Mouse (Mus musculus) C2C12 (cell line): ENCODE results near the gene Ubfd1. TPM values are rescaled to one million over a fixed set of nuclear protein-coding genes. Genes with fewer than 3 reads are reported as not detected.

Source experiments
- H3K27me3 ChIP-seq: one replicate; pipeline ENCODE4 v1.6.1; 2011; ENCODE audit not compliant: control insufficient read depth, insufficient read depth, insufficient read length
- H3K36me3 ChIP-seq: one replicate; pipeline ENCODE4 v1.6.1; 2011; ENCODE audit not compliant: control insufficient read depth, insufficient read depth
- H3K4me3 ChIP-seq: one replicate; pipeline ENCODE4 v1.5.1; 2011; ENCODE audit warnings: mild to moderate bottlenecking, control low read depth; ENCODE audit not compliant: poor library complexity, insufficient read depth, severe bottlenecking
- H3K79me2 ChIP-seq: one replicate; pipeline ENCODE4 v1.6.1; 2011; ENCODE audit not compliant: control insufficient read depth, insufficient read depth
- H3K79me3 ChIP-seq: one replicate; pipeline ENCODE4 v1.6.1; 2011; ENCODE audit warnings: low read depth, control low read depth
- H3ac ChIP-seq: one replicate; pipeline ENCODE3; 2011; ENCODE audit warnings: low read depth; ENCODE audit not compliant: control insufficient read depth, insufficient read length
- CEBPB ChIP-seq: IDR thresholded peaks from one replicate; pipeline ENCODE4 v1.6.1; 2011; ENCODE audit warnings: low read depth, mild to moderate bottlenecking, control low read depth, moderate library complexity
- CTCF ChIP-seq: IDR thresholded peaks from one replicate; pipeline ENCODE4 v1.5.1; 2011; ENCODE audit not compliant: control insufficient read depth, insufficient read depth, insufficient read length
- FOSL1 ChIP-seq: IDR thresholded peaks from one replicate; pipeline ENCODE4 v1.8.0; 2011; ENCODE audit warnings: mild to moderate bottlenecking, low read length; ENCODE audit not compliant: poor library complexity, insufficient read depth, severe bottlenecking
- MAX ChIP-seq: IDR thresholded peaks from one replicate; pipeline ENCODE4 v1.6.1; 2011; ENCODE audit warnings: mild to moderate bottlenecking, control low read depth
- MYOD1 ChIP-seq: IDR thresholded peaks from one replicate; pipeline ENCODE4 v1.6.1; 2011; ENCODE audit warnings: low read depth; ENCODE audit not compliant: control insufficient read depth, insufficient read length
- MYOG ChIP-seq: IDR thresholded peaks from one replicate; pipeline ENCODE4 v1.6.1; 2011; ENCODE audit not compliant: control insufficient read depth, insufficient read length; ENCODE audit errors: extremely low read depth
- USF1 ChIP-seq: IDR thresholded peaks from one replicate; pipeline ENCODE4 v1.6.1; 2011; ENCODE audit warnings: low read depth, mild to moderate bottlenecking, control low read depth, moderate library complexity
- polyA plus RNA-seq: library from polyadenylated mRNA; unstranded; fragments of >200 nt; fragmentation: generic; extraction: Trizol; gene quantifications from one replicate; pipeline ENCODE4 v1.2.1, GENCODE M21; 2012; ENCODE audit warnings: missing spikeins

Ubfd1 gene
- polyA plus RNA-seq, 1 experiment, result 28.4 TPM

DNA sequence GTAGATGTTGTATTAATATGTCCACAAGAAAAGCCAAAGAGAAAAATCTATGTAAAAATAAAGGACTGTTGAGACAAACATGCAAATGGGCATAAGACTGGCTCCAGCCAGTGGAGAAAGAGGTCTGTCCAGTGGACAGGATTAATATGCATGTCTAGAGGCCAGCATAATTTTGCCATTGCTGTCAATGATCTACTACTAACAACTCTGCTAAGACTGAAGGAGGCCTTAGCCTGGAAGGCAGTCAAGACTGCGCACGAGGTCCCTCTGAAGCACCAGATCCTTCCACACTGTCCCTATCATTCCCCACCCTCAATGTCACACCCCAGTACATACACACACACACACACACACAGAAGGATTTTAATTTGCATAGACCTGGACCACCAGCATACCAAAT is 44.8 kb upstream of the Ubfd1 start:
- no peak overlapping the region for H3ac ChIP-seq
- peaks cover 37% of the 10 kb centered on the region for H3K79me2 ChIP-seq
- peaks cover 7% of the 10 kb centered on the region for H3K36me3 ChIP-seq
- peaks cover 22% of the 10 kb centered on the region for H3K79me3 ChIP-seq
- H3K27me3 ChIP-seq, result no peaks in the 10 kb centered on the region
- H3K4me3 ChIP-seq, result no peak overlapping the region
- TF ChIP-seq CTCF, result no peak
- TF ChIP-seq MYOG, result no peak
- TF ChIP-seq CEBPB, result no peak
- TF ChIP-seq MAX, result no peak

DNA sequence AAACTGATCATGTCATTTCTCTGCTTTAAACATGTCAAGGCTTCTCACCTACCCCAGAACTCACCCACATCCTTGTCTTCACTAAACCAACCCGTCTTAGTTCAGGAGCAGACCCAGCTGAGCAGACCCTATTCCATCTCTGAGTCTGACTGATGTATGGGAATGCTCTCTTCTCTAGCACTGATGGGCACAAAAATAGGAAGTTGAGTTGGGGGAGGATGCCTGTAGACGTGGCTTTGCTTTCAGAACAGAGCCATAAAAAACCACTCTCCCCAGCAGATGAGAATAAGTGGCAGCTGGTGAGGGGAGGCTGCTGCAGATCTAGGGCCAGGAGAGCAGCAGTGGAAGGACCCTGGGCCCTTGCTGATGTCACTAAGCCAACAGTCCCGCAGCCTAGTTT is 33.6 kb upstream of the Ubfd1 start:
- Histone ChIP-seq H3K36me3 (peaks cover 6% of the 10 kb centered on the region), H3K27me3 (no peaks in the 10 kb centered on the region), H3K4me3 (no peak overlapping the region), H3K79me3 (no peaks in the 10 kb centered on the region), H3ac (no peak overlapping the region), H3K79me2 (no peaks in the 10 kb centered on the region)
- TF ChIP-seq MAX (no peak), CEBPB (no peak), USF1 (no peak), FOSL1 (no peak), MYOD1 (no peak), CTCF (no peak), MYOG (no peak)

DNA sequence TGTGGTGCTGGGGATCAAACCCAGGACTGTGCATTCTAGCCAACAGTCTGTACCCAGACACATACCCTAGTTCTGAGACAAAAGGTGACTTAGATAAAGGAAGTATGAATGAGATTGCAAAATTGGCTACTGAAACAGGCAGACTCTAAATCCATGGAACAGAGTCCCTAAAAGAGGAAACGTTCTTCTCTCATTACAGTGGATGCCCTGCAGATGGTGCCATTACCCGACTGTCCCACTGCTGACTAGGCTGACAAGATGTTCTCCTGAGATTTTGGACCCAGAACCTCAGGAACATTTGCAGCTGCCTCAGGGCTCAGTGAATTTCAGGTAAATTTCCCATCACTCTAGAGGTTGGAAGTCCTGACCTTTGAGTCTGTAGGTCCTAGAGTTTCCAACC is 32.6 kb upstream of the Ubfd1 start:
- Histone ChIP-seq H3K79me3 (no peaks in the 10 kb centered on the region), H3K27me3 (no peaks in the 10 kb centered on the region), H3K79me2 (no peaks in the 10 kb centered on the region), H3K4me3 (no peak overlapping the region), H3ac (no peak overlapping the region), H3K36me3 (peaks cover 7% of the 10 kb centered on the region)
- TF ChIP-seq MYOG (no peak), FOSL1 (no peak), MAX (no peak), CEBPB (no peak), USF1 (no peak)

DNA sequence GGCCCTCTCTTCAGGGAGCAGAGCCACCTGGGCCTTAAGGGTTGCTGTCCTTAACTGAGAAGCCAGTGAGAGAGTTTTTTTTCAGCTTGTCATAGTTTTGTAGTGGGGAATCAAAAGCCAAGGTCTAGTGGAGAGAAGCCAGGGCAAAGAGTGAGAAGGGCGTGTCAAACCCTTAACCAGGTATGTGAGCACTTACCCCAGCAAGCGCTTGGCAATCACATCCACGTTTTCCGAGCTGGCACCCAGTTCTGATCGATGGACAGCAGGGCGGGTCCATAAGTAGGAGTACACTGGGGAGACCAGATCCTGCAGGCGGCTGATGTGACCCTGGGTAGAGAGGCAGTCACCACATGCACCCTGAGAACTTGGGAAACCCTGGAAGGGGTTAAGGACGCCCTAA is 22.9 kb upstream of the Ubfd1 start:
- H3K36me3 ChIP-seq, result peaks cover 10% of the 10 kb centered on the region

DNA sequence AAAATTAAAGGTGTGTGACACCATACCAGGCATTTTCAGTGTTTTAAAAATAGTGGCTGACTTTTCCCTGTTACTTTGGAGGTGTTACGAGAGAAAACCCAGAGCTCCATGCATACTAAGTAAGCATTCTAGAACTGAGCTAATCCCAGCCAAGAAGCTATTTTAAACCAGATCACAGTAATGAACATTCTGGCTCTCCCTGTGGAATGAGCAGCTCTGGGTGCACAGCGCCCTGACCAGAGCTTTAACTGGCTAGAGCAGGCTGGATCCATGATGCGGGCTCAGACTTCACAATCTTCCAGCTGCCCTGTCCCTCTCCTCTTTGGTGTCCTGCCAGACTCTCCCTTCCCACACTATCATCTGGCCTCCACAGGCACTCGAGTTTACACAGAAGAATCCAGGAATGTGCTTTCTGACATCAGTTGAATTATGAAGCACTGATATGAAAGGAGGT is 21.8 kb upstream of the Ubfd1 start:
- Histone ChIP-seq H3K27me3 (no peaks in the 10 kb centered on the region), H3K36me3 (peaks cover 3% of the 10 kb centered on the region), H3K79me3 (no peaks in the 10 kb centered on the region), H3K4me3 (no peak overlapping the region), H3ac (no peak overlapping the region), H3K79me2 (no peaks in the 10 kb centered on the region)
- no peak for TF ChIP-seq FOSL1
- no peak for TF ChIP-seq USF1
- TF ChIP-seq CEBPB, result no peak

More for the DNA sequence above, 22.9 kb upstream of the Ubfd1 start:
- no peaks in the 10 kb centered on the region for H3K27me3 ChIP-seq
- H3ac ChIP-seq, result no peak overlapping the region
- H3K4me3 ChIP-seq, result no peak overlapping the region
- H3K79me2 ChIP-seq, result no peaks in the 10 kb centered on the region
- no peaks in the 10 kb centered on the region for H3K79me3 ChIP-seq
- no peak for TF ChIP-seq MYOG
- TF ChIP-seq MYOD1, result no peak
- no peak for TF ChIP-seq CTCF
- no peak for TF ChIP-seq FOSL1
- no peak for TF ChIP-seq USF1
- no peak for TF ChIP-seq CEBPB
- no peak for TF ChIP-seq MAX

DNA sequence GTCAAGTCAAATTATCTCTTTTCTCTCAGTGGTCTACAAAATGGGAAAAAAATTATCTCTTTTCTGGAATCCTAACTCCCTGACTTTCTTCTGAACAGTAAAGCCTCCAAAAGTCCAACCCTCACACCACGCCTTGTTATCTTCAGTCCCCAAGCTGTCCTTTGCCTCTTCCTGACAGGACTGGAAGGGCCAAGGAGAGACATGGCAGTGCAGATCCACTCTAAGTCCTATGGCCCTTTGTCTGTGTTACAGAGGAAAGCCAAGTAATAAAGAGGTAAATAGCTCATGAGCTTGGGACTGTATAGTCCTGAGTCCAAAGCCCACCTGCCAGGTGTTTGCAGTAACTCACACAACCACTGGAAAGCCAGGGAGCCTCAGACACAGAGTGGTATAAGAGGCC is 21.3 kb upstream of the Ubfd1 start:
- H3K36me3 ChIP-seq, result peaks cover 3% of the 10 kb centered on the region
- H3K4me3 ChIP-seq, result no peak overlapping the region
- H3K79me2 ChIP-seq, result no peaks in the 10 kb centered on the region
- TF ChIP-seq MYOG, result no peak
- TF ChIP-seq MAX, result no peak
- no peak for TF ChIP-seq USF1
- TF ChIP-seq MYOD1, result no peak
- TF ChIP-seq CTCF, result no peak
- TF ChIP-seq CEBPB, result no peak
- TF ChIP-seq FOSL1, result no peak
- no peak overlapping the region for H3ac ChIP-seq
- H3K27me3 ChIP-seq, result no peaks in the 10 kb centered on the region
- no peaks in the 10 kb centered on the region for H3K79me3 ChIP-seq
